Mouse (Mus musculus): Measurements from ENCODE around the gene Gm5678.

DNA sequence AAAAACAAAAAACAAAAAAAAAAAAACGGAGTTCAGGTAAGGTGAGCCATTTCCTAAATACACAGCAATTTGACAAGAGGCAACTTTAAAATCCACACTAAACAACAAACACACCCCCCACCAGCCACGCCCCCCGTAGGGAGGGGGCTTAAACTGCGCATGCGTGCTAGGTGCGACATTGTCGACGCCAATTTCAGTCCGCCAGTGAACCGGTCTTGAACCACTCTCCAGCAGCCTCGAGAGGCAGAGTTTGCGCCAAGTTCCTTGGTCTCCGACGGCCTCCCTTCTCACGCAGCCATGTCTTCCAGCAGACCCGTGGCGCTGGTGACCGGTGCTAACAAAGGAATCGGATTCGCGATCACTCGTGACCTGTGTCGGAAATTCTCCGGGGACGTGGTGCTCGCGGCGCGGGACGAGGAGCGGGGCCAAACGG lies 20.2 kb upstream of the Gm5678 start:
- peak; percentile 95; the same call in 1 of the 2 replicates for TF ChIP-seq POLR2A (IDR thresholded peaks at IDR 0.05; ENCODE audit: low read depth, low read length)
- 0 out of 2 replicates have a peak, but pooled peaks have one; percentile 13 for TF ChIP-seq CTCF (IDR thresholded peaks at IDR 0.05; ENCODE audit: extremely low read depth, insufficient read length, insufficient replicate concordance, low read depth, low read length)

Measured in small intestine, adult 2 months (tissue).